Mouse (Mus musculus) lung, postnatal 0 days (tissue): ENCODE data around the gene Rabl6.

Experiments used
- CTCF ChIP-seq: IDR thresholded peaks from 2 replicates; pipeline ENCODE4 v1.5.1; 2016; ENCODE audit warnings: antibody characterized with exemption, mild to moderate bottlenecking
- EP300 ChIP-seq: IDR thresholded peaks from 2 replicates; pipeline ENCODE4 v1.6.1; 2016; ENCODE audit warnings: antibody characterized with exemption, mild to moderate bottlenecking, control low read depth

DNA sequence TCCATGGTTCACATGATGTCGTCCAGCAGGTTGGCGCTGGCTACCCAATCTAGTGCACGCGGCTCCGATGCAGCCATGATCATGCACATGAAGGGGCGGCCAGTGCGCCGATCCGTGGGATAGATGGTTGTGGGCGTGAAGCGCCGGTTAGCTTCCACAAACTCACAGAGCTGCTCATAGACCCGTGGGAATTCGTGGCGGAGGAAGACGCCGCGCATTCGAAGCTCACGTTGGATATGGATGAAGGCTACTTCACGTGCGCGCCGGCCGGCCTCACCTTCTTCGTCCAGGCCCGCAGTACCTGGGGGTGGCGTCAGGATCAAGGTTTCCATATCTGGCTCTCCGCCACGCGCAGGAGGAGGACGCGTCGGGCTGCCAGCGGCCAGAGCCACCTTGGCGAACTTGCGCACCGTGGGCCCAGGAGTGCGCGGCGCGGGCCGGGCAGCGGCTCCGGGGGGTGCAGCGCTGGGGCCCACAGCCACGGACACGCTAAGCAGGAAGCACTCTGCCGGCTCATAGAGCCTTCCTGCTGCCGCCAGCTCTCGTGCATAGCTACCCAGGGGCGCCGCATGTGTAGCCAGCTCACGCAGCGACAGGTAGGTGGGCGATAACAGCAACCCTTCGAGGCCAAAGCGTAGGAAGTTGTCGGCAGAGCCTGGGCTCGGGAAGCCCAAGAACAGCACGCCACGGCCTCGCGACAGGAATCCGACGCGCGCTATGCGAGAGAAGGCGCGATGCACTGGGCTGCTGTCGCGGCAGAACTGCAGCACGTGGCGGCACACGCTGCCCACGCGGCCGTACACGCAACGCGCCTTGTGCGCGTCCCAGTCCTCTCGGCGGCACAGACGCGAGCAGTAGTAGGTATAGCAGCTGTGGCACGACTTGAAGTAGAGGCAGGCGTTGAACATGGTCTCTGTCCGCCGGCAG is 31.1 kb downstream of the Rabl6 start:
- no peak for TF ChIP-seq CTCF
- TF ChIP-seq EP300: no peak
